18 mouse cellular contexts compared by ENCODE assay signal in the genomic region with DNA sequence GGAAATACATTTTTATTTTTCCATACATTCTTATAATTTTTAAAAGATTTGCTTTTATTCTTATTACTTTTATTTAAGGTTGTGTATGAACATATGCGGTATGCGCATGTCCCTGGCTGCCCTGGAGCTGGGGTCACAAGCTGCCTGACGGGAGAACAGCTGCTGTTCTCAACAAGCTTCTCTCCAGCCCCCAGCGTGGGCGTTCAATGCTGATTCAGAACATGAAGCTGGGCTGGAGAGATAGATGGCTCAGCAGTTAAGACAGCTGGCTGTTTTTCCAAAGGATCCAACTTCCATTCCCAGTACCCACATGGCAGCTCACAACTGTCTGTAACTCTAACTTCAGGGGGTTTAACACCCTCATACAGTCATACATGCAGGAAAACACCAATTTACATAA. TPM values are rescaled to one million over a fixed set of nuclear protein-coding genes. Genes with fewer than 3 reads are reported as not detected.
A peak's percentile ranks its signal among the peaks of the same experiment; 100 is the strongest.
DNase-seq lines count a peak whose midpoint lies in the region; ATAC-seq and TF ChIP-seq lines count a peak whose summit lies in the region.
"Had no signal": no experiment of that assay in that cellular context is flagged by ENCODE, and none has a peak within 500 bp of the region (broad histone marks: within the 10 kb centered on the region; RNA-seq: fewer than 3 reads in every experiment).

No protein-coding gene starts in this region.

- peaks cover 63% of the 10 kb centered on the region for H3K36me3 ChIP-seq in embryonic facial prominence, embryonic 14.5 days (ENCODE audit: control insufficient read depth, insufficient read depth, low read length)
- H3K36me3 ChIP-seq in embryonic facial prominence, embryonic 10.5 days (replicated peaks) = peaks cover 97% of the 10 kb centered on the region
- H3K36me3 ChIP-seq in forebrain, embryonic 11.5 days (ENCODE audit: control insufficient read depth, insufficient read depth, low read length) = peaks cover 9% of the 10 kb centered on the region

- no peak overlapping the region for H3K4me3 ChIP-seq in embryonic facial prominence, embryonic 14.5 days (ENCODE audit: low read depth, low read length)
- H3K4me3 ChIP-seq in embryonic facial prominence, embryonic 10.5 days = no peak overlapping the region
- H3K4me3 ChIP-seq in layer of hippocampus, adult 2 months = no peak overlapping the region
- H3K4me3 ChIP-seq in forebrain, embryonic 11.5 days (ENCODE audit: low read depth, low read length) = no peak overlapping the region
- H3K4me3 ChIP-seq: heart, embryonic 10.5 days had no signal

- peak; percentile 23 for DNase-seq in embryonic facial prominence, embryonic 14.5 days (ENCODE audit: low spot score)
- DNase-seq in embryonic facial prominence, embryonic 10.5 days (ENCODE audit: low spot score) = no peak
- peak; percentile 60 to 67 for DNase-seq in layer of hippocampus, adult 2 months (ENCODE audit: low spot score in 2 of 2)
- DNase-seq in left cerebral cortex, adult 9 months (ENCODE audit: low spot score in 2 of 2) = peak; percentile 30 to 69
- DNase-seq in right cerebral cortex, postnatal 14 days = peak; percentile 62
- DNase-seq in adrenal gland, postnatal 25 days = no peak
- DNase-seq in cerebellum, adult 8-10 months = no peak
- no peak for DNase-seq in forebrain, embryonic 11.5 days (ENCODE audit: low spot score)
- DNase-seq: cerebellum, adult 2 months; heart, postnatal 4 days; lung, embryonic 14.5 days; thymus, postnatal 36 days had no signal

- no peaks in the 10 kb centered on the region for H3K4me1 ChIP-seq in embryonic facial prominence, embryonic 14.5 days (ENCODE audit: control insufficient read depth, insufficient read depth, low read length)
- H3K4me1 ChIP-seq in embryonic facial prominence, embryonic 10.5 days = no peaks in the 10 kb centered on the region
- no peaks in the 10 kb centered on the region for H3K4me1 ChIP-seq in forebrain, embryonic 11.5 days (replicated peaks; ENCODE audit: control insufficient read depth, insufficient read depth, low read length)
- H3K4me1 ChIP-seq: heart, embryonic 10.5 days had no signal

- H3K9me3 ChIP-seq in embryonic facial prominence, embryonic 14.5 days (ENCODE audit: control insufficient read depth, low read length) = no peaks in the 10 kb centered on the region
- H3K9me3 ChIP-seq in embryonic facial prominence, embryonic 10.5 days = peaks cover 4% of the 10 kb centered on the region; the same call in 1 of the 2 replicates
- no peaks in the 10 kb centered on the region for H3K9me3 ChIP-seq in forebrain, embryonic 11.5 days (ENCODE audit: control insufficient read depth, low read length)
- H3K9me3 ChIP-seq: heart, embryonic 10.5 days had no signal

- WGBS in embryonic facial prominence, embryonic 14.5 days = 92% methylated on average over 5 of the region's 5 CpGs
- 93% methylated on average over 5 of the region's 5 CpGs for WGBS in embryonic facial prominence, embryonic 10.5 days
- WGBS in forebrain, embryonic 11.5 days = 92% methylated on average over 5 of the region's 5 CpGs

- no peak overlapping the region for H3K27ac ChIP-seq in embryonic facial prominence, embryonic 14.5 days (replicated peaks; ENCODE audit: low read depth, low read length)
- H3K27ac ChIP-seq in embryonic facial prominence, embryonic 10.5 days (replicated peaks) = no peak overlapping the region
- peak overlapping the region; percentile 68 for H3K27ac ChIP-seq in layer of hippocampus, adult 2 months
- no peak overlapping the region for H3K27ac ChIP-seq in forebrain, embryonic 11.5 days (ENCODE audit: low read depth, low read length)
- H3K27ac ChIP-seq: heart, embryonic 10.5 days; kidney, postnatal 0 days had no signal

- ATAC-seq in embryonic facial prominence, embryonic 14.5 days (ENCODE audit: low read depth) = no peak; the same call in 1 of the 2 replicates
- ATAC-seq in forebrain, embryonic 11.5 days (replicated peaks; ENCODE audit: low FRiP score) = no peak

- no peak overlapping the region for H3K4me2 ChIP-seq in embryonic facial prominence, embryonic 14.5 days (ENCODE audit: low read depth, low read length)
- H3K4me2 ChIP-seq in forebrain, embryonic 11.5 days (ENCODE audit: low read depth, low read length, severe bottlenecking) = no peak overlapping the region
- H3K4me2 ChIP-seq: lung, embryonic 14.5 days had no signal

- no peak overlapping the region for H3K9ac ChIP-seq in embryonic facial prominence, embryonic 14.5 days (ENCODE audit: low read depth, low read length)
- H3K9ac ChIP-seq in forebrain, embryonic 11.5 days (ENCODE audit: low read length) = no peak overlapping the region
- H3K9ac ChIP-seq: lung, embryonic 14.5 days had no signal

- H3K27me3 ChIP-seq in embryonic facial prominence, embryonic 14.5 days (replicated peaks; ENCODE audit: control insufficient read depth, insufficient read depth, low read length) = no peaks in the 10 kb centered on the region
- H3K27me3 ChIP-seq in embryonic facial prominence, embryonic 10.5 days (replicated peaks; ENCODE audit: low read depth, poor library complexity, severe bottlenecking) = no peaks in the 10 kb centered on the region
- H3K27me3 ChIP-seq in forebrain, embryonic 11.5 days (ENCODE audit: control insufficient read depth, insufficient read depth, low read length) = no peaks in the 10 kb centered on the region

- no peak for TF ChIP-seq CTCF in layer of hippocampus, adult 2 months (conservative IDR thresholded peaks at IDR 0.05)

RNA-seq across cellular contexts. Expression of gene Smc2, which starts 22.3 kb away (rescaled TPM):
- 135 and 152 TPM in 2 replicates for polyA plus RNA-seq in embryonic facial prominence, embryonic 14.5 days (2014; fragmentation: Nextera tagmentation; extraction: Ambion mirVana)
- polyA plus RNA-seq in embryonic facial prominence, embryonic 10.5 days (2016; fragmentation: Nextera tagmentation; extraction: Ambion mirVana) = 216 and 228 TPM in 2 replicates
- 10 to 100 TPM; 11.0 to 12.2 TPM for total RNA-seq in layer of hippocampus, adult 2 months (2021)
- total RNA-seq in adrenal gland, postnatal 25 days (2021) = 11.2 and 13.1 TPM in 2 replicates
- 212 and 248 TPM in 2 replicates for polyA plus RNA-seq in forebrain, embryonic 11.5 days (2014; fragmentation: Nextera tagmentation; extraction: Ambion mirVana)

RNA-seq across cellular contexts. Expression of gene Vma21-ps, which starts 35.7 kb away (rescaled TPM):
- polyA plus RNA-seq in embryonic facial prominence, embryonic 14.5 days (2014; fragmentation: Nextera tagmentation; extraction: Ambion mirVana) = 0.77 TPM in 1 of 2 replicates, not detected in the other
- polyA plus RNA-seq in embryonic facial prominence, embryonic 10.5 days (2016; fragmentation: Nextera tagmentation; extraction: Ambion mirVana) = not detected in 2 replicates
- not detected for total RNA-seq in layer of hippocampus, adult 2 months (2021)
- not detected in 2 replicates for total RNA-seq in adrenal gland, postnatal 25 days (2021)
- polyA plus RNA-seq in forebrain, embryonic 11.5 days (2014; fragmentation: Nextera tagmentation; extraction: Ambion mirVana) = not detected in 2 replicates
- total RNA-seq: adrenal gland, adult 18-20 months; gastrocnemius, adult 18-20 months; megakaryocyte progenitor cell, adult 5-6 weeks had no signal
- polyA plus RNA-seq: heart, embryonic 10.5 days; lung, embryonic 14.5 days; neural tube, embryonic 14.5 days had no signal

Comparison
In these comparisons a context has a peak if more than half of its experiments do, and no peak if none do; other contexts are left out.
1. DNase-seq: peak in embryonic facial prominence, embryonic 14.5 days (single experiment), layer of hippocampus, adult 2 months (2 of 2), left cerebral cortex, adult 9 months (2 of 2) and right cerebral cortex, postnatal 14 days (single experiment); none in embryonic facial prominence, embryonic 10.5 days (single experiment), adrenal gland, postnatal 25 days (single experiment), cerebellum, adult 8-10 months (single experiment) and forebrain, embryonic 11.5 days (single experiment).